Mouse (Mus musculus): ENCODE results near the gene Klhl24. TPM values are rescaled to one million over a fixed set of nuclear protein-coding genes. Genes with fewer than 3 reads are reported as not detected.

Gene Klhl24
- total RNA-seq (2017) = 127 and 182 TPM in 2 replicates

DNA sequence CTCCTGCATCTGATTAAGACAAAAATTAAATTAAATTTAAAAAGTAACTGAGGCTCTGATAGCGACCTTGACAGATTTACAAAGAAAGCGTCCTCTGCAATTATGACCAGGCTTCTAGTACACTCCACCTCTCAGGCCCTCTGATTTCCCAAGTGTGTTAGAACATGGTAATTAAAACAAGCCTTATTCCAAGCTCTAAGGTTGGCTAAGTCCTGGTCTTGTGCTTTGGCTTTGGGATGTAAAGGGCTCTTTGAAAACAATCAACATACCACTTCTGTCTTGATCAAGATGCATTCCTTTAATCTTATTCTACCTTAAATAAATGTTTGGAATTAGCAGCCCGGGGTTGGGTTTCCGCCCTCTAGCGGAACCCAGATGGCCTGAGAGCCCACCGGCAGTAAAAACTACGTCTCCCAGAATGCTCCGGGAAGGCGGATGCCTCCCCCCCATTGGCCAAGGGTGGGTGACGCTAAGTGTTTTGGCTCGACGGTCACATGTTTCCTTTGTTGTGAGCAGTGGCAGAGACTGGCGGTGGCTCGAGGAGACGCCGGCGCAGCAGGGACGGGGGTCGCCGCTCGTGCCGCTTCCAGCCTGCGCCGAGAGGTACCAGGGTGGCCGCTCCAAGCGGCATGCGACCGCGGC is at the start of gene Klhl24:
Klhl24 (plus strand) TSS at position 474 of the 642 bp plus-strand sequence.
- peak; percentile 84 to 91 for ATAC-seq (replicated peaks in 1 of 2; ENCODE audit: insufficient read depth in 1 of 2, low FRiP score in 2 of 2, low TSS enrichment in 1 of 2, low read depth in 1 of 2, poor library complexity in 2 of 2, severe bottlenecking in 2 of 2)

DNA sequence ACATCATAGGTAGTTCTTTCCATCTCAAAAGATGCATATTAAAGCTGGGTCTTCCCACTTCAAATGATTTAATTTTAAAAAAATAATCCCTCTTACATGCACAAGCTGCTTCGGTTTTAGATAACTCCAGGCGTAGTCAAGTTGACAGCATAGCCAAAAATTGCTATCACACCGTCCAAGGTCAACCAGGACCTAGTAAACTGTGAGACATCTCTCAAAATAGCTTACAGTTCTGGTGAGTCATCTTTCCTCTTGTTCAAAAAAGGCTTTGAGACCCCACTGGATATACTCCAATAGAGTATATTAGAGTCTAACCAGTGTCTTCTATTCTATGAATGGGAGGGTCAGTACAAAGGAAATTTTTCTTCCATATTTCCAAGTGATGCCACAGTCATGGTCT is 44.7 kb upstream of the Klhl24 start:
- ATAC-seq (replicated peaks in 1 of 2; ENCODE audit: insufficient read depth in 1 of 2, low FRiP score in 2 of 2, low TSS enrichment in 1 of 2, low read depth in 1 of 2, poor library complexity in 2 of 2, severe bottlenecking in 2 of 2) = no peak

DNA sequence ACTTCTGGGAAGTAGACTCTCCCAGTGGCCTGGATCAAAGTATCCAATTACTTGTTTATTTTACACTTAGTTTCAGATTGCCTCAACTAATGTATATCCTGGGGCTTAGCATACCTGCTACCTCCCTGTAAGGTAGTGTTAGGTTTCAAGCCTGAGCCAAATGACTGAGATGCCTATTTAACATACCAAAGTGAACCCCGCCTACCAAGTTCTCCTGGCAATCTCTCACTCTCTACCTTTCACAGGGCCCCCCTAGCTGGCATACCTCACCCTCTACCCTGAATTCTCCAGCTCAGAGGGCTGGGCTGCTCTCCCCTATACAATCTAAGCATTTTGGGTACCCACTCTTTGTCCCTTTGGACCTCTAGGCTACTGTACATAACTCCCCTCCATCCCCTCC is 24.6 kb upstream of the Klhl24 start:
- no peak for ATAC-seq (replicated peaks in 1 of 2; ENCODE audit: insufficient read depth in 1 of 2, low FRiP score in 2 of 2, low TSS enrichment in 1 of 2, low read depth in 1 of 2, poor library complexity in 2 of 2, severe bottlenecking in 2 of 2)

DNA sequence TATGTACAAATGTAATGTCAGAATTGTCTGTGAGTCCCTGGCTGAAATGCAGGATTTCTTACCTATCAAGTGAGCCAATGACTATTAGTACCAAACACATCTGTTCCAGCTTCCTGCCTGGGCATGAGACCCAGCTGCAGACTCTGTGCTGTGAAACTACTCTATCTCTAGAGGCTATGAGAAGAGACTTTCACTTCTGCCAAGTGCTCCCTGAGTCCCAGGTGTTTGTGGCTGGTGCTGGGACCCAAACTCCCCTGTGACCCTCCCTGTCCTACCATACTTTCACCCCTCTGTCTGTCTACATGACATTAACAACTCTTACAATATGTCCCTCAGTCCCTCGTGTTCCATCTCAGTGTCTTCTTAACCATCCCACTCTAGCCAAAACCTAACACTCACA is 20.7 kb upstream of the Klhl24 start:
- no peak for ATAC-seq (replicated peaks in 1 of 2; ENCODE audit: insufficient read depth in 1 of 2, low FRiP score in 2 of 2, low TSS enrichment in 1 of 2, low read depth in 1 of 2, poor library complexity in 2 of 2, severe bottlenecking in 2 of 2)

DNA sequence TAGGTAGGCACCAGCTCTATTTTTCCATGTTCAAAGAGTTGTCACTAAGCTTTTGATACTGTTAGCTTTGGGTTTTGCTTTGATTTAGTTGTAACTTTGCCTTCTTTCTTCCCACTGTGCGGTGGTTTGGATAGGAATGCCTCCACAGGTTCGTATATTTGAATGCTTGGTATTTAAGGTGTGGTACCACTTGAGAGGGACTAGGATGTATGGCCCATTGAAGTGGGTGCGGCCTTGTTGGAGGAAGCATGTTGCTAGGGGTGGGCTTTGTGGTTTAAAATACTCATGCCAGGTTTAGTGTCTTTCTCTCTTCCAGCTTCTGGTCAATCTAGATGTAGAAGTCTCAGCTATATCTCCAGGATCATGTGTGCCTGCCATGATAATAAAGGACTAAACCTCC is 17.1 kb upstream of the Klhl24 start:
- no peak for ATAC-seq (replicated peaks in 1 of 2; ENCODE audit: insufficient read depth in 1 of 2, low FRiP score in 2 of 2, low TSS enrichment in 1 of 2, low read depth in 1 of 2, poor library complexity in 2 of 2, severe bottlenecking in 2 of 2)

DNA sequence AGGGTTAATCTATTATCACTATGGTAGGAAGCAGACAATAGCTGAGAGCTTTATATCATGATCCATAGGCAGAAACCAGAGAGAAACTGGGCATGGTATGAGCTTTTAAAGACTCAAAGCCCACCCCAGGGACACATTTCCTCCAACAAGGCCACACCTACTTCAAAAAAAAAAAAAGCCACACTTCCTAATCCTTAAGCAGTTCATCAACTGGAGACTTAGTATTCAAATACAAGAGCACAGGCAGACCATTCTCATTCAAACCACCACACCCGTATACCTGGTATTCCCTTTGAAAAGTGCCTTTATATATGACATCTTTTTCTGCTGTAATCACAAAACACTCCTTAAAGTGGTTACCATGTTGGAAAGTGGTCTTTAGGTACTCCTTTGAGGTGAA is 12.7 kb upstream of the Klhl24 start:
- ATAC-seq (replicated peaks in 1 of 2; ENCODE audit: insufficient read depth in 1 of 2, low FRiP score in 2 of 2, low TSS enrichment in 1 of 2, low read depth in 1 of 2, poor library complexity in 2 of 2, severe bottlenecking in 2 of 2) = no peak

DNA sequence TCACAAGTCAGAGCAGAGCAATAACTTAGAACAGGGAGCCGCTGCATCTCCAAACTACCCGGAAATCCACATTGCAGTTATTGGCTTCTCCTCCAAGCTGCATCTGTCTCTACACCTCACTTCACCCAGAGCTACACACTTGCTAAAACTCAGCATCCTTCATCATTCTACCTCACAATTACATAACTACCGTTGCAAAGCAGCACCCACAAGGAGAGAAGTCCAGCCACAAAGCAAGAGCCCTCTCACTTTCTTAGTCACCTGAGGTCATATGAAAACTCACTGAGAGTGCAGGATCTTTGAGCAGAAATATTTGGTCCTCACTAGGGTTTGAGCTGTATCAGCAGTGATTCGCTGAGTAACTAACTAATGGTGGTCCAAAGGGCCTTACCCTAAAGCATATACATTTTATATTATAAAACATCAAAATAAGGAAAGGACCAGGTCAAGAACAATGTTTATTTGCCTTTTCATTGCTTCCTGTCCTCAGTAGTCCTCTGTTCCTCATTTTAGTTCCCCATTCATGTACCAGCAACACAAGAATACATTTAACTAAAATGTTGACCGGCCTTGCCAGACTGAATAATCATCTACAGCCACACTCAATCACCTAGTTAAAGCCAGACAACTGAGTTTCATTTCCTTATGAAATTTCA is 12.0 kb upstream of the Klhl24 start:
- ATAC-seq (replicated peaks in 1 of 2; ENCODE audit: insufficient read depth in 1 of 2, low FRiP score in 2 of 2, low TSS enrichment in 1 of 2, low read depth in 1 of 2, poor library complexity in 2 of 2, severe bottlenecking in 2 of 2) = peak; percentile 79 to 85

DNA sequence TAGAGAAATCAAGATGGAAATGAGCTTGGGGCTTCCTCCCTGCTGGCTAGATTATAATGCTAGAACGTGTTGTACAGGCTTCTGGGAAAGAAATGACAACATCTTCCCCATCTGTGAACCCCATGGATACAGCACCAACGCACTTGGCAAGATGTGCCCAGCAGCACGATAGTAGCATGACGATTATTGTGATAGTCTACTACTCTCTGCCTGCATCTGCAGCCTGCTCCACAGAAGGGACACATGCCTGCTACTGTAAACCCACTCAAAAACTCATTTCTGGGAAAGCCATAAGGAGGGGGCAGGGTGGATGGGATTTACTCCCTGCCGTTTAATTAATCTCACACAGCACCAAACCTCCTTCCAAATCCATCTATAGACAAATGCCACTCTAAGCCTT is 10.4 kb upstream of the Klhl24 start:
- no peak for ATAC-seq (replicated peaks in 1 of 2; ENCODE audit: insufficient read depth in 1 of 2, low FRiP score in 2 of 2, low TSS enrichment in 1 of 2, low read depth in 1 of 2, poor library complexity in 2 of 2, severe bottlenecking in 2 of 2)

DNA sequence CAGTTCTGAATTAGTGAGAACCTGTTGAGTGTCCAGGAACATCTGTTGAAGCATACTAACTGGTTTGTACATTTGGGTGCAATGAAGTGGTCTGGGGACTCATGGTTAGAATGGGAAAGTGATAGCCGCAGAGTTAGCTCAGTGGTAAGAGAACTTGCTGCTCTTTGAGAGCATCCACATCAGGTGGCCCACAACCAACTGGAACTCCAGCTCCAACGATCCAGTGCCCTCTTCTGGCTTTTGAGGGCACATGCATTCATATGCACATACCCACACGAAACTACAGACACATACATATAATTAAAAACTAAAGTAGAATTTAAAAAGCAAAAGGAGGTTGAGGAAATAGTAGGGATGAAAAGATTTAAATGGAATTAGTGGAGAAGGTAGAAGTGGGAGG is 7.7 kb upstream of the Klhl24 start:
- ATAC-seq (replicated peaks in 1 of 2; ENCODE audit: insufficient read depth in 1 of 2, low FRiP score in 2 of 2, low TSS enrichment in 1 of 2, low read depth in 1 of 2, poor library complexity in 2 of 2, severe bottlenecking in 2 of 2) = no peak

DNA sequence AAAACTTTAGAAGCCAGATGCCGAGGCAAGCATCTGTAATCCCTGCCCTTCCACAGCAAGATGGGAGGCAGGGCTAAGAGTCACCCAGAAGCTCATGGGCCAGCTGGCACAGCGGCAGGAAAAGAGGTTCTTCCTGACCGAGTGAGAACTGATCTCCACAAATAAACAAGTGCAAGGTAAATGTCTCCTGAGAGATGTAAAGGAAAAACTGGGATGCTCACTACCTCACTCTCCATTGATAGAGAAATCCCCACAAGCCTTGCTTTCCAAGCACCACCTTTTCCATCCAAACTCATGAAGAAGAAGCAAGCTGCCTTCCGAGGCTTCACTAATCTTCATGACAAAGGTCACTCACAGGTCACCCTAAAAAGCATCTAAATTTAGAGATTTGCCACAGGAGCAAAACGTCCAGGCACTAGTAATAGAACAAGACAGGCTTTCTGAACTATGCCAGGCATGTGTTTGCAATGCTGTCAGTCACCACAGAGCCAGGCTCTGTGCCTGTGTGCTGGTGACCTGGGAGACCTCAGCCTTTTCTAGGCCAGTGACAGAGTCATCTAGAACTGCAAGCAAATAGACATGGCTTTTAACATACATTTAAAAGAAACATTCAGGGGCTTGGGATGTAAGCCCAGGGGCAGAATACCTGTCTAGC is 6.3 kb upstream of the Klhl24 start:
- no peak for ATAC-seq (replicated peaks in 1 of 2; ENCODE audit: insufficient read depth in 1 of 2, low FRiP score in 2 of 2, low TSS enrichment in 1 of 2, low read depth in 1 of 2, poor library complexity in 2 of 2, severe bottlenecking in 2 of 2)

DNA sequence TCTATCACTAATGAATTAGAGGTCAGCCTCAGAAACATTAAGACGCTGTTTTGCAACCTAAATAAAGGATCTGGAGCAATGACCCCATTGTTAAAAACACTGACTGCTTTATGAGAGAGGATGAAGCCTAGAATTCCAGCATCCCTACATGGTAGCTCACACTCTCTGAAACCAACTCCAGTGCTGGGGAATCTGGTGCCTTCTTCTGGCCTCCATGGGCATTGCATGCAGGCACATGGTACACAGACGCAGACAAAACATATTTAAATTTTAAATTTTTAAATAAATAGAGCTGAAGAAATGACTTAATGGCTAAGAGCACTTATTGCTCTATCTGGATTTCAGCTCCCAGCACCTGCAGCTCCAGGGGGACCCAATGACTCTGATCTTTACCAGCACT is 1.4 kb upstream of the Klhl24 start:
- no peak for ATAC-seq (replicated peaks in 1 of 2; ENCODE audit: insufficient read depth in 1 of 2, low FRiP score in 2 of 2, low TSS enrichment in 1 of 2, low read depth in 1 of 2, poor library complexity in 2 of 2, severe bottlenecking in 2 of 2)

DNA sequence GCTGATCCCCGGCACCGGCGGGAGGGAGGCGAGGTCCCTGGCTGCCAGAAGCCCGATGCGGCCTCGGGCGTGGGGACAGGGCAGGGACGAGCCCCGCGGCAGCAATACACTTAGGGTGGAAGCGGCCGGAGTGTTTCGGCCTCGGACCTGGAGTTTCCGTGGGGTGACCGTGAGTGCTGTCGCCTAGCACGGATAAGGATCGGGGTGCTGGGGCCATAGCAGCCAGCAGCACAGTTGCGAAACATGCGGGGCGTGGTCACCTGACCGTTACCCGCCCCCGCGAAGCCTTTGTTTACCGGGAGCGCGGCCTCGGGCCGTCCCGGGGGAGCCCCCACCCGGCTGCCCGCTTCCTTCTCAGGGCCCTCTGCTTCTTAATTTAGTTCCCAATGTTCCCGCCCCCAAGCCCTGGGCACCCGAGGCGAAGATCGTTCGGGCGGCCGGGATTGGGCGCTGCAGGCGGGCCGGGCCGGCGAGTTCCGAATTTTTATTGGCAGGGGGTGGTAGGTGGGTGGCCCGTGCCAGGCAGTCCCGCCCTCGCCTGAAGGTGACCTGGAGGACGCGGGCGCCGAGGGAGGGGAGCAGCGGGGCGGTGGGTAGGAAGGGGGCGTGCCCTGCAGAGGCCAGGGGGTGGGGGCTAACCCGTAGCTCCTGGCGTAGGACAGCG is 501 bp downstream of the Klhl24 start:
- peak; percentile 85 to 87 for ATAC-seq (replicated peaks in 1 of 2; ENCODE audit: insufficient read depth in 1 of 2, low FRiP score in 2 of 2, low TSS enrichment in 1 of 2, low read depth in 1 of 2, poor library complexity in 2 of 2, severe bottlenecking in 2 of 2)

DNA sequence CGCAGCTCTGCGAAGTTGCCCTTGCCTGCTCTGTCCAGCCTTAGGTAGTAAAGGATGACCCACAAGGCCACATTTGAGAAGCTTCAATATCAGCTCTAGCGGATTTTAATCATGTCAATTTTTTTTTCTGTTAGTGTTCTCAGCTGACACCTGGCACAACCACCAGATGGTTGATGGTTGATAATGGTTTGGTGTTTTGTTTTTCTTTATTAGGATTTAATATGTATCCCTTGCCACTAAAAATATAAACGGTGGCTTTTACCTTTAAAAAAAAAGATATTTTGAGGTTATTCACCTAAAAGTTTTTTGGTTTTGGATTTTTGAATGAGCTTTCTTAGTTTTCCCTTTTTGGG is 1.0 kb downstream of the Klhl24 start:
- ATAC-seq (replicated peaks in 1 of 2; ENCODE audit: insufficient read depth in 1 of 2, low FRiP score in 2 of 2, low TSS enrichment in 1 of 2, low read depth in 1 of 2, poor library complexity in 2 of 2, severe bottlenecking in 2 of 2) = no peak

DNA sequence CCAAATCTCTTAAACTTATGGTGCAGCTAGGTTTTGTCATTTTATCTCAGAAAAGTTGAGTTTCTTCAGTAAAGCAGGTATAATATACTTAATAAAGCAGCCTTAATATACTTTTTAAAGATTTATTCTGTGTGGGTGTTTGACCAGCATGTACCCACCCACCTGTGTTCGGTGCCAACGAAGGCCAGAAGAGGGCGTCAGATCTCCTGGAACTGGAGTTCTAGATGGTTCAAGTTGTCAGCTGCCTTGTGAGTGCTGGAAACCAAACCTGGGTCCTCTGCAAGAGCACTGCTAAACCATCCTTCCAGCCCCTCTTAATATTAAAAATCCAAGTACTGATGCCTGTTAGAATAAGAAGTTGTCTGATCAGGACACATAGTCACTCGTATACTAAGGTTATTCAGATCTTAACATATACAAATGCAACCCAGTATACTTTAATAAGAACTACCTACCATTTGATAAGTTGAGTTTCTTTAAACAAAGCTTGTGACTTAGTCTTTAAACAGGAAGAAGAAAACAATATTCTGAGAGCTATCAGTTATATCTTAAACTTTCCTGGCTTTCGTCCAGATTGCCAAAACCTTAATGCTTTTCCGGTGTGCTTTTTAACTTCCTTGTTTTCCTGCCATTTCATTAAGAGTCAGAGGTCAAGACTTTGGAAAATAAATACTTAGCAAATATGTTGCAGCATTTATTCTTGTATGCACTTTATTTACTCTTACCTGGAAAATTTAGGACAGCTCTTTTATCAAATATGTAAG is 1.7 kb downstream of the Klhl24 start:
- no peak for ATAC-seq (replicated peaks in 1 of 2; ENCODE audit: insufficient read depth in 1 of 2, low FRiP score in 2 of 2, low TSS enrichment in 1 of 2, low read depth in 1 of 2, poor library complexity in 2 of 2, severe bottlenecking in 2 of 2)

DNA sequence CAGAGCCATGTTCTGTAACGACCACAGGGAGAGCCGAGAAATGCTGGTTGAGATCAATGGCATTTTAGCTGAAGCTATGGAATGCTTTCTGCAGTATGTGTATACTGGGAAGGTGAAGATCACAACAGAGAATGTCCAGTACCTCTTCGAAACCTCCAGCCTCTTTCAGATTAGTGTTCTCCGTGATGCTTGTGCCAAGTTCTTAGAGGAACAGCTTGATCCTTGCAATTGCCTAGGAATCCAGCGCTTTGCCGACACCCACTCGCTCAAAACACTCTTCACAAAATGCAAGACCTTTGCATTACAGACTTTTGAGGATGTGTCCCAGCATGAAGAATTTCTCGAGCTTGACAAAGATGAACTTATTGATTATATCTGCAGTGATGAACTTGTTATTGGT is 9.7 kb downstream of the Klhl24 start:
- no peak for ATAC-seq (replicated peaks in 1 of 2; ENCODE audit: insufficient read depth in 1 of 2, low FRiP score in 2 of 2, low TSS enrichment in 1 of 2, low read depth in 1 of 2, poor library complexity in 2 of 2, severe bottlenecking in 2 of 2)

DNA sequence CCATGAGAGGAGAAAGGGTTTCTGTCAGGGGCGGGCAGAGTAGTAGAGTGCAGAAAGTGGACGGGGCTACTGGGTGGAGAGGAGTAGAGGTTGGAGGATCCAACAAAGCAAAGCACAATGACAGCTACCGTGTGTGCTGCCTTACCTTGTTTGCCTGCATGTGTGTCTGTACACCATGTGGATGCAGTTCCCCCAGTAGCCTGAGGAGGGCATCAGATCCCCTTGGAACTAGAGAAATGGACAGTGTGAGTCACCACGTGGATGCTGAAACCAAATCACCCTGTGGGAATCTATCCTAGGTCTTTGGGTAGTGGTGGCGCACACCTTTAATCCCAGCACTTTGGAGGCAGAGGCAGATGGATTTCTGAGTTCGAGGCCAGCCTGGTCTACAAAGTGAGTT is 11.6 kb downstream of the Klhl24 start:
- no peak for ATAC-seq (replicated peaks in 1 of 2; ENCODE audit: insufficient read depth in 1 of 2, low FRiP score in 2 of 2, low TSS enrichment in 1 of 2, low read depth in 1 of 2, poor library complexity in 2 of 2, severe bottlenecking in 2 of 2)

DNA sequence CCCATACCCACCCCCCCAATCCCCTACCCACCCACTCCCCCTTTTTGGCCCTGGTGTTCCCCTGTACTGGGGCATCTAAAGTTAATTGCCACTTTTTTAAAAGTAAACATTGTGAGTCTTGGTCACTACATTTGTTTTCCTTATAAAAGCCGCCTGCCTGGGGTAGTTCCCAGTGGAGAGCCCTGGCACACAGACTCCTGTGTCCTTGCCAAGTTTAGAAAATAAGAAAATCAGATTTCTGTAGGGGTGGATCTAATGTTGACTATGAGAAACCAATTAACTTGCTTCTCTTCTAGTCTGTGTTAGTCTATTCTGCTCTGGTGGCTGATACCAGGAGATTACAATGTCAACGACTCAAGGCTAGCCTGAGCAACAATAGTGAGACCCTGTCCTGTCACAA is 15.3 kb downstream of the Klhl24 start:
- no peak for ATAC-seq (replicated peaks in 1 of 2; ENCODE audit: insufficient read depth in 1 of 2, low FRiP score in 2 of 2, low TSS enrichment in 1 of 2, low read depth in 1 of 2, poor library complexity in 2 of 2, severe bottlenecking in 2 of 2)

DNA sequence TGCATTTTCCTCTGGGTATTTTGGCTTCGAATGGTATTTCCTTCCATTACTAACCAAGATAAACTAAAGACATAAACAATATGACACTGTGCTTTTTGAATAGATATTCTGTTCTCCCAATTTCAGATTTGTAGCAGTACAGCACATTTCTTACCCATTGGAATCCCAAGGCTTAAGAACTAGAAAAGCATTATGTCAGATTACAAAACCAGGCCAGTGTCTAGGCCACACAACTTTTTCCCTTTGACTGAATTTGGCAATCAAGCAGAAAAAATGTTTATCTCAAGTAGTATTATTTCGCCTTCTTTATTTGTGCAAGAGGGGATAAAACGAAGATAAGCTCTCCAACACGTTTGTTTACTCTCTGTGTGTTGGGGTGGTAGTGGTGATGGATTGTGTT is 18.7 kb downstream of the Klhl24 start:
- ATAC-seq (replicated peaks in 1 of 2; ENCODE audit: insufficient read depth in 1 of 2, low FRiP score in 2 of 2, low TSS enrichment in 1 of 2, low read depth in 1 of 2, poor library complexity in 2 of 2, severe bottlenecking in 2 of 2) = no peak
